Mouse (Mus musculus) kidney, postnatal 4 days (tissue): ENCODE results near the gene Extl1.

Experiments
- DNase-seq, 2 experiments: peaks; one replicate each; pipeline ENCODE4 v3.0.0; 2021; ENCODE audit warnings: mixed read lengths in 2 of 2

Gene Extl1

DNA sequence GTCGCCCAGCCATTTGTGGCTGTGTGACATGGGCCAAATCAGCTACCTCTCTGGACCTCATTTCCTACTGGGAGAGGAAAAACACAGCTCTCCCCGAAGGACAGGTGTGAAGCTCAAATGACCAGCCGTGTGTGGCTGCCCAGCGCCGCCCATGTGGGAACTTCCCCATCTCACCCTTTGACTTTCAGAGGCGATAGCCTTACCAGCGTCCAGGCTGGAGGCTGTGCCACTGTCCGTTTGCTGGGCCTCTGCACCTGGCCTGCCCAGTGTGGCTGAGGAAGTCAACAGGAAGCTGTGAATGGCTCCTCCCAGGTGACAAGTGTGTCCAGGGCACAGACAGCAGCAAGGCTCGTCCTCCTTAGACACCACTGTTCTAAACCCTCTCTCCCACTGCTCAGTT lies 71.9 kb downstream of the Extl1 start:
- no peak for DNase-seq

DNA sequence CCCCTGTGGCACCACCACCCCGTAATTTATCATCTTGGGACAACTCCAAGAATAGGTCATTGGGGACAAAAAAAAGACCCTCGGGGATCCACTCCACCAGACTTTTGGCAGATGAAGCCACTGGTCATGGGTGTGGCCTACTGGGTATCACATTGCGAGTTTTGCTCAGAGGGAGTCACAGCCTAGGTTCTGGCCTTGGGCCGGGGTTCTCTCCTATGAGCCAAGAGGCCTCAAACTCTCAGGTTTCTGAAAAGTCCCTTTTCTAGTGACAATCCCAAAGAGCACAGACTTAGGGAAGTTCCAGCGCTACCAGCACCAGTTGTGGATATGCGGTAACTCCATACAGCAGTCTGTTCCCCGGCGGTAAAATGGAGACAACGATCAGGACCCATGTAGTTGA lies 73.0 kb downstream of the Extl1 start:
- no peak for DNase-seq

GRCm38 (mm10) chr4:134310106-134310505 lies 73.5 kb downstream of the Extl1 start:
- DNase-seq = no peak

- peak; percentile 80 to 86 for DNase-seq
These were observed 76.1 kb downstream of the Extl1 start for GRCm38 (mm10) chr4:134307367-134308072.

GRCm38 (mm10) chr4:134306963-134307362 lies 76.7 kb downstream of the Extl1 start:
- DNase-seq = no peak
